In the genomic region with DNA sequence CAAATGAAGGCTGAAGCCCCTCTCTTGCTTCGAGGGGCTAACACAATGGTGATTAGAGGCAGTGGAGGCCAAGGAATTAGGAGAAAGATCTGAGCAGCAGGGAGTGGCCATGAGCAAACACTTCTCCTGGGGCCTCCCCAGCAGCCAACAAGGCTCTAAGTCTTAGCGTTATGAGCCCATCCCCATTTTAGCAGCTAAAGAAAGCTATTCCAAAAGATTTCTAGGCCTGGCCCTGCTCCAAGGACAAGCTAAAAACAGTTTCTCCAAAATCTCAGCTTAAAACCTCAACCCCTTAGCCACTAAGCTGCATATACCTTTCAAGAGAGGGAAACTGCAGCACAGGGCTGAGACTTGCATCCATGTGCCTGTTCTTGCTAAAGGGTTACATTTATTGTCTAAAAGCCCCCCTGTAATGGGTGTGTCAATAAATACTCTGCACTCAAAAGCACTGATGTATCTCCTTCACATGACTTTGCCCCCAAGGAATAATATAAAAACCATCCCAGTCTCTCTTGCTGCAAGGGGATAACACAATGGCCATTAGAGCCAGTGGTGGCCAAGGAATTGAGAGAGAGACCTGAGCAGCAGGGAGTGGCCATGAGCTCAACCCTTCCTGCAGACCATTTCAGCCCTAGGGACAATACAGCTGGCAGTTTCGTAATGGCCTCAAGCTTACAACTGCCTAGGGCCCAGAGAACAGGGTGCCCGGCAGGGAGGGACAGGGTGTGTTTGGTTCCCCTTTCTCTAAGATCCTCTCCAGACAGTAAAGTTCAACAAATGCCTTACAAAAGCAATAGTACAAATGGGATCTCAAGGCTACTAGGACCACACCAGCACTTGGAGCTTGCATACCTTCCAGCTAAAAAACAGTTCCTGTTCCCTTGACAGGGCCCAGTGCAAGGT, we compare ENCODE assay signal across 8 mouse cellular contexts. TPM values are rescaled to one million over a fixed set of nuclear protein-coding genes. Genes with fewer than 3 reads are reported as not detected.
DNase-seq lines count a peak whose midpoint lies in the region; ATAC-seq and TF ChIP-seq lines count a peak whose summit lies in the region.

No protein-coding gene starts in this region.

- no peaks in the 10 kb centered on the region for H3K36me3 ChIP-seq in hindbrain, postnatal 0 days (ENCODE audit: insufficient read depth, low read length)

- no peak for TF ChIP-seq CTCF in gastrocnemius, adult 2 months (IDR thresholded peaks at IDR 0.05)
- no peak for TF ChIP-seq CTCF in hindbrain, postnatal 0 days (IDR thresholded peaks at IDR 0.05; ENCODE audit: low read depth)

- no peak overlapping the region for H3K4me2 ChIP-seq in hindbrain, postnatal 0 days (ENCODE audit: low read depth, low read length)

- no peak overlapping the region for H3K9ac ChIP-seq in hindbrain, postnatal 0 days (replicated peaks; ENCODE audit: low read length)

- H3K4me1 ChIP-seq in hindbrain, postnatal 0 days (ENCODE audit: insufficient read depth, low read length): peaks cover 48% of the 10 kb centered on the region

- peak overlapping the region; percentile 85 for H3K27ac ChIP-seq in gastrocnemius, adult 2 months
- peak overlapping the region; percentile 58; the same call in 1 of the 2 replicates for H3K27ac ChIP-seq in hindbrain, postnatal 0 days

- peak overlapping the region; percentile 37 for H3K4me3 ChIP-seq in gastrocnemius, adult 2 months
- H3K4me3 ChIP-seq in hindbrain, postnatal 0 days (ENCODE audit: low read length): no peak overlapping the region

- no peaks in the 10 kb centered on the region for H3K27me3 ChIP-seq in hindbrain, postnatal 0 days (ENCODE audit: insufficient read depth, low read length)

- DNase-seq in layer of hippocampus, adult 9-11 months: peak; percentile 64
- no peak for DNase-seq in layer of hippocampus, adult 9-10 months (ENCODE audit: low spot score)
- peak; percentile 37 for DNase-seq in adipocyte (ENCODE audit: low spot score)
- peak; percentile 56 for DNase-seq in gastrocnemius, adult 2 months
- DNase-seq in hindbrain, postnatal 0 days (ENCODE audit: low spot score): no peak
- DNase-seq in lung, postnatal 25 days (ENCODE audit: low spot score): peak; percentile 72
- DNase-seq in spleen, postnatal 36 days (ENCODE audit: low spot score in 2 of 2): peak; percentile 66 to 71
- no peak for DNase-seq in layer of hippocampus, adult 11-12 months (ENCODE audit: low spot score)

- H3K9me3 ChIP-seq in hindbrain, postnatal 0 days (ENCODE audit: low read length): no peaks in the 10 kb centered on the region

- ATAC-seq in hindbrain, postnatal 0 days: no peak

- WGBS in hindbrain, postnatal 0 days: 31% methylated on average over 4 of the region's 4 CpGs

- intact Hi-C loops in gastrocnemius, adult 2 months (cut with DNase I): no loop called here

RNA-seq across cellular contexts. Expression of a gene that starts 8.3 kb away (rescaled TPM):
- total RNA-seq in gastrocnemius, adult 2 months (2021): 10 to 100 TPM; 11.0 to 16.8 TPM
- total RNA-seq in hindbrain, postnatal 0 days (2014; rRNA removed): 38.2 and 39.2 TPM in 2 replicates
- 30.4 and 35.2 TPM in 2 replicates for polyA plus RNA-seq in hindbrain, postnatal 0 days (2015; fragmentation: Nextera tagmentation; extraction: Ambion mirVana)

RNA-seq across cellular contexts. Expression of a gene that starts 55.3 kb away (rescaled TPM):
- total RNA-seq in gastrocnemius, adult 2 months (2021): 10 to 100 TPM; 21.9 to 28.6 TPM
- total RNA-seq in hindbrain, postnatal 0 days (2014; rRNA removed): 35.1 and 35.3 TPM in 2 replicates
- 109 and 118 TPM in 2 replicates for polyA plus RNA-seq in hindbrain, postnatal 0 days (2015; fragmentation: Nextera tagmentation; extraction: Ambion mirVana)

Comparison
In these comparisons a context has a peak if more than half of its experiments do, and no peak if none do; other contexts are left out.
1. DNase-seq: peak in layer of hippocampus, adult 9-11 months (single experiment), adipocyte (single experiment), gastrocnemius, adult 2 months (single experiment), lung, postnatal 25 days (single experiment) and spleen, postnatal 36 days (2 of 2); none in layer of hippocampus, adult 9-10 months (single experiment), hindbrain, postnatal 0 days (single experiment) and layer of hippocampus, adult 11-12 months (single experiment).